ENCODE assay signal across 9 mouse cellular contexts in genomic region chr17:53512311-53512951, GRCm38 (mm10). TPM values are rescaled to one million over a fixed set of nuclear protein-coding genes. Genes with fewer than 3 reads are reported as not detected.
DNase-seq lines count a peak whose midpoint lies in the region; ATAC-seq and TF ChIP-seq lines count a peak whose summit lies in the region.
"Had no signal": no experiment of that assay in that cellular context is flagged by ENCODE, and none has a peak within 500 bp of the region (broad histone marks: within the 10 kb centered on the region; RNA-seq: fewer than 3 reads in every experiment).

No protein-coding gene starts in this region.

- no peak overlapping the region for H3K9ac ChIP-seq in midbrain, postnatal 0 days (replicated peaks; ENCODE audit: low read length, poor library complexity, severe bottlenecking)
- H3K9ac ChIP-seq: embryonic facial prominence, embryonic 13.5 days had no signal

- WGBS in midbrain, postnatal 0 days: 74% methylated on average over 2 of the region's 2 CpGs

- H3K36me3 ChIP-seq in midbrain, postnatal 0 days (ENCODE audit: insufficient read depth, low read length): no peaks in the 10 kb centered on the region

- peak; percentile 73 for TF ChIP-seq CTCF in midbrain, postnatal 0 days (IDR thresholded peaks at IDR 0.05)

- H3K9me3 ChIP-seq in midbrain, postnatal 0 days (ENCODE audit: low read length): no peaks in the 10 kb centered on the region
- H3K9me3 ChIP-seq: embryonic facial prominence, embryonic 13.5 days had no signal

- no peaks in the 10 kb centered on the region for H3K27me3 ChIP-seq in midbrain, postnatal 0 days (ENCODE audit: insufficient read depth, low read length)
- H3K27me3 ChIP-seq: embryonic facial prominence, embryonic 13.5 days had no signal

- H3K4me1 ChIP-seq in midbrain, postnatal 0 days (ENCODE audit: insufficient read depth, low read length): no peaks in the 10 kb centered on the region

- intact Hi-C loops in left cerebral cortex, postnatal 25 days (cut with DNase I): loop anchor here (5.0 kb wide), 3 partner anchors 55 to 320 kb away; partner anchors contain the start of gene Kat2b
- intact Hi-C loops in left cerebral cortex, postnatal 36 days (cut with DNase I): no loop called here

- peak; percentile 7 to 21 for DNase-seq in left cerebral cortex, postnatal 25 days (ENCODE audit: low spot score in 2 of 2)
- DNase-seq in left cerebral cortex, postnatal 36 days (ENCODE audit: low spot score in 2 of 2): no peak
- peak; percentile 83 for DNase-seq in adipocyte (ENCODE audit: low spot score)
- peak; percentile 32 for DNase-seq in embryo, embryonic 10 days (ENCODE audit: low spot score)
- DNase-seq in kidney, postnatal 10 days: peak; percentile 25
- peak; percentile 63 for DNase-seq in midbrain, postnatal 0 days (ENCODE audit: low spot score)
- DNase-seq in ovary, postnatal 10 days (ENCODE audit: low spot score): no peak

- ATAC-seq in midbrain, postnatal 0 days (ENCODE audit: low FRiP score): no peak; the same call in 1 of the 2 replicates

- no peak overlapping the region for H3K27ac ChIP-seq in midbrain, postnatal 0 days (ENCODE audit: low read depth, low read length)
- H3K27ac ChIP-seq: embryonic facial prominence, embryonic 13.5 days had no signal

- H3K4me3 ChIP-seq in midbrain, postnatal 0 days (ENCODE audit: low read depth, low read length): no peak overlapping the region
- H3K4me3 ChIP-seq: embryonic facial prominence, embryonic 13.5 days had no signal

- no peak overlapping the region for H3K4me2 ChIP-seq in midbrain, postnatal 0 days (ENCODE audit: low read depth, low read length, poor library complexity, severe bottlenecking)
- H3K4me2 ChIP-seq: embryonic facial prominence, embryonic 13.5 days had no signal

RNA-seq across cellular contexts. Expression of gene Pp2d1, which starts 26.8 kb away (rescaled TPM):
- not detected for total RNA-seq in left cerebral cortex, postnatal 25 days (2021)
- total RNA-seq in left cerebral cortex, postnatal 36 days (2021): not detected
- not detected in 2 replicates for total RNA-seq in midbrain, postnatal 0 days (2014; rRNA removed)
- polyA plus RNA-seq in midbrain, postnatal 0 days (2015; fragmentation: Nextera tagmentation; extraction: Ambion mirVana): 0.26 and 0.42 TPM in 2 replicates
- polyA plus RNA-seq: spleen, adult 2 months had no signal

RNA-seq across cellular contexts. Expression of gene Rab5a, which starts 33.4 kb away (rescaled TPM):
- 100 to 1,000 TPM; 129 to 130 TPM for total RNA-seq in left cerebral cortex, postnatal 25 days (2021)
- total RNA-seq in left cerebral cortex, postnatal 36 days (2021): 100 to 1,000 TPM; 127 to 131 TPM
- total RNA-seq in midbrain, postnatal 0 days (2014; rRNA removed): 98.9 and 112 TPM in 2 replicates
- 101 and 112 TPM in 2 replicates for polyA plus RNA-seq in midbrain, postnatal 0 days (2015; fragmentation: Nextera tagmentation; extraction: Ambion mirVana)

RNA-seq across cellular contexts. Expression of gene Efhb, which starts 49.3 kb away (rescaled TPM):
- total RNA-seq in left cerebral cortex, postnatal 25 days (2021): under 1 TPM; 0.11 to 0.48 TPM
- under 1 TPM; 0.22 to 0.25 TPM for total RNA-seq in left cerebral cortex, postnatal 36 days (2021)
- total RNA-seq in midbrain, postnatal 0 days (2014; rRNA removed): 1.2 and 3.1 TPM in 2 replicates
- 0.66 and 1.0 TPM in 2 replicates for polyA plus RNA-seq in midbrain, postnatal 0 days (2015; fragmentation: Nextera tagmentation; extraction: Ambion mirVana)

RNA-seq across cellular contexts. Expression of gene Kat2b, which starts 54.2 kb away (rescaled TPM):
- total RNA-seq in left cerebral cortex, postnatal 25 days (2021): 10 to 100 TPM; 15.5 to 22.0 TPM
- 10 to 100 TPM; 10.5 to 16.1 TPM for total RNA-seq in left cerebral cortex, postnatal 36 days (2021)
- 17.2 and 22.5 TPM in 2 replicates for total RNA-seq in midbrain, postnatal 0 days (2014; rRNA removed)
- polyA plus RNA-seq in midbrain, postnatal 0 days (2015; fragmentation: Nextera tagmentation; extraction: Ambion mirVana): 2.4 and 3.6 TPM in 2 replicates

Comparison
In these comparisons a context has a peak if more than half of its experiments do, and no peak if none do; other contexts are left out.
1. DNase-seq: peak in left cerebral cortex, postnatal 25 days (2 of 2), adipocyte (single experiment), embryo, embryonic 10 days (single experiment), kidney, postnatal 10 days (single experiment) and midbrain, postnatal 0 days (single experiment); none in left cerebral cortex, postnatal 36 days (0 of 2) and ovary, postnatal 10 days (single experiment).